Mouse (Mus musculus) forelimb bud, embryonic 11.5 days (tissue): ENCODE results near the gene Rnf20.
"Not testable (repeated sequence)": the region's sequence is repeated elsewhere in the genome, so short reads cannot be mapped to it uniquely, and the experiment has no call there.

Experiments used
- DNase-seq: peaks from one replicate; pipeline ENCODE4 v3.0.0-alpha.2; 2012; ENCODE audit warnings: low read depth, low spot score

Rnf20 gene

GRCm38 (mm10) chr4:49631319-49632138 lies at the start of gene Rnf20:
Gene Rnf20 (plus strand): TSS chr4:49632006.
- DNase-seq: peak; percentile 95

- DNase-seq: no peak
Measured at GRCm38 (mm10) chr4:49583965-49584831, 47.6 kb upstream of the Rnf20 start.

- DNase-seq: no peak
Measured at GRCm38 (mm10) chr4:49585524-49586101, 46.2 kb upstream of the Rnf20 start.

- no peak for DNase-seq
Measured at GRCm38 (mm10) chr4:49586811-49587210, 45.0 kb upstream of the Rnf20 start.

- DNase-seq: no peak
Measured at GRCm38 (mm10) chr4:49590152-49590551, 41.7 kb upstream of the Rnf20 start.

- peak; percentile 32 for DNase-seq
Measured at GRCm38 (mm10) chr4:49596846-49597182, 35.0 kb upstream of the Rnf20 start.

- peak; percentile 56 for DNase-seq
Measured at GRCm38 (mm10) chr4:49597183-49598100, 34.4 kb upstream of the Rnf20 start, which contains the start of gene Tmem246. Gene Tmem246 (minus strand): TSS chr4:49597876.

GRCm38 (mm10) chr4:49603161-49603560 lies 28.6 kb upstream of the Rnf20 start:
- DNase-seq: no peak

- no peak for DNase-seq
Measured at GRCm38 (mm10) chr4:49604016-49604546, 27.7 kb upstream of the Rnf20 start.

- DNase-seq: no peak
Measured at GRCm38 (mm10) chr4:49604616-49605015, 27.2 kb upstream of the Rnf20 start.

GRCm38 (mm10) chr4:49605459-49605858 lies 26.3 kb upstream of the Rnf20 start:
- DNase-seq: no peak

GRCm38 (mm10) chr4:49616924-49617323 lies 14.9 kb upstream of the Rnf20 start:
- no peak for DNase-seq

GRCm38 (mm10) chr4:49619861-49620260 lies 11.9 kb upstream of the Rnf20 start:
- DNase-seq: not testable (repeated sequence)

- no peak for DNase-seq
Measured at GRCm38 (mm10) chr4:49622272-49622671, 9.5 kb upstream of the Rnf20 start.

- DNase-seq: no peak
Measured at GRCm38 (mm10) chr4:49623916-49624315, 7.9 kb upstream of the Rnf20 start.

- DNase-seq: not testable (repeated sequence)
Measured at GRCm38 (mm10) chr4:49624969-49625368, 6.8 kb upstream of the Rnf20 start.

GRCm38 (mm10) chr4:49626973-49627372 lies 4.8 kb upstream of the Rnf20 start:
- DNase-seq: peak; percentile 79

GRCm38 (mm10) chr4:49628941-49629340 lies 2.9 kb upstream of the Rnf20 start:
- no peak for DNase-seq

- DNase-seq: no peak
Measured at GRCm38 (mm10) chr4:49632139-49632481, 304 bp downstream of the Rnf20 start.

- DNase-seq: no peak
Measured at GRCm38 (mm10) chr4:49637821-49638220, 6.0 kb downstream of the Rnf20 start.

- DNase-seq: no peak
Measured at GRCm38 (mm10) chr4:49639913-49640312, 8.1 kb downstream of the Rnf20 start.
